Mouse (Mus musculus): ENCODE results near the gene Chd3. TPM values are rescaled to one million over a fixed set of nuclear protein-coding genes. Genes with fewer than 3 reads are reported as not detected.

The Chd3 gene
- 374 and 399 TPM in 2 replicates for polyA plus RNA-seq (2012; rRNA removed)

- no peak for DNase-seq (ENCODE audit: extremely low spot score in 1 of 2, low spot score in 1 of 2)
Observed at GRCm38 (mm10) chr11:69369215-69369989, at the start of gene Chd3. Chd3 (minus strand) TSS chr11:69369406.

GRCm38 (mm10) chr11:69417449-69418384, 48.5 kb upstream of the Chd3 start:
- peak in 1 of 2 experiments; percentile 92 for DNase-seq (ENCODE audit: extremely low spot score in 1 of 2, low spot score in 1 of 2)

GRCm38 (mm10) chr11:69416921-69417448, 47.8 kb upstream of the Chd3 start:
- DNase-seq (ENCODE audit: extremely low spot score in 1 of 2, low spot score in 1 of 2): no peak

GRCm38 (mm10) chr11:69416509-69416908, 47.3 kb upstream of the Chd3 start:
- no peak for DNase-seq (ENCODE audit: extremely low spot score in 1 of 2, low spot score in 1 of 2)

- DNase-seq (ENCODE audit: extremely low spot score in 1 of 2, low spot score in 1 of 2): no peak
Observed at GRCm38 (mm10) chr11:69415668-69416451, 46.7 kb upstream of the Chd3 start.

- peak in 1 of 2 experiments; percentile 46 for DNase-seq (ENCODE audit: extremely low spot score in 1 of 2, low spot score in 1 of 2)
Observed at GRCm38 (mm10) chr11:69415327-69415667, 46.1 kb upstream of the Chd3 start.

GRCm38 (mm10) chr11:69414421-69415326, 45.5 kb upstream of the Chd3 start:
- no peak for DNase-seq (ENCODE audit: extremely low spot score in 1 of 2, low spot score in 1 of 2)

GRCm38 (mm10) chr11:69413221-69414181, 44.3 kb upstream of the Chd3 start, which contains the start of gene Kdm6b:
Kdm6b (minus strand) TSS chr11:69413675.
- DNase-seq (ENCODE audit: extremely low spot score in 1 of 2, low spot score in 1 of 2): peak in 1 of 2 experiments; percentile 75

- peak in 1 of 2 experiments; percentile 68 for DNase-seq (ENCODE audit: extremely low spot score in 1 of 2, low spot score in 1 of 2)
Observed at GRCm38 (mm10) chr11:69412548-69412947, 43.3 kb upstream of the Chd3 start.

GRCm38 (mm10) chr11:69411538-69412203, 42.5 kb upstream of the Chd3 start:
- peak in 1 of 2 experiments; percentile 66 for DNase-seq (ENCODE audit: extremely low spot score in 1 of 2, low spot score in 1 of 2)

- peak; percentile 87 to 97 for DNase-seq (ENCODE audit: extremely low spot score in 1 of 2, low spot score in 1 of 2)
Observed at GRCm38 (mm10) chr11:69411073-69411535, 41.9 kb upstream of the Chd3 start.

- DNase-seq (ENCODE audit: extremely low spot score in 1 of 2, low spot score in 1 of 2): peak in 1 of 2 experiments; percentile 71
Observed at GRCm38 (mm10) chr11:69410310-69411072, 41.3 kb upstream of the Chd3 start.

GRCm38 (mm10) chr11:69410045-69410309, 40.8 kb upstream of the Chd3 start:
- no peak for DNase-seq (ENCODE audit: extremely low spot score in 1 of 2, low spot score in 1 of 2)

GRCm38 (mm10) chr11:69409378-69410044, 40.3 kb upstream of the Chd3 start:
- peak in 1 of 2 experiments; percentile 87 for DNase-seq (ENCODE audit: extremely low spot score in 1 of 2, low spot score in 1 of 2)

GRCm38 (mm10) chr11:69408541-69409377, 39.6 kb upstream of the Chd3 start:
- DNase-seq (ENCODE audit: extremely low spot score in 1 of 2, low spot score in 1 of 2): peak; percentile 90 to 93

- no peak for DNase-seq (ENCODE audit: extremely low spot score in 1 of 2, low spot score in 1 of 2)
Observed at GRCm38 (mm10) chr11:69407724-69408004, 38.5 kb upstream of the Chd3 start.

All from frontal cortex, adult 2 months (tissue).